Mouse (Mus musculus): ENCODE data around the gene Igsf3. TPM values are rescaled to one million over a fixed set of nuclear protein-coding genes. Genes with fewer than 3 reads are reported as not detected.

The Igsf3 gene
- polyA plus RNA-seq, 1 experiment from 2014 or later, result 28.1 TPM

- no peaks in the 10 kb centered on the region for H3K27me3 ChIP-seq (ENCODE audit: control insufficient read depth, insufficient read depth, low read length)
- no peak for ATAC-seq (ENCODE audit: insufficient number of reproducible peaks, insufficient read depth, low FRiP score, low read depth)
- H3K36me3 ChIP-seq (ENCODE audit: control insufficient read depth, insufficient read depth, low read length), result no peaks in the 10 kb centered on the region; the same call in 1 of the 2 replicates
- H3K4me2 ChIP-seq (ENCODE audit: low read length), result no peak overlapping the region
- peaks cover 25 to 60% of the 10 kb centered on the region in 2 experiments for H3K4me1 ChIP-seq (ENCODE audit: control insufficient read depth in 2 of 2, insufficient read depth in 2 of 2, low read length in 2 of 2)
- H3K27ac ChIP-seq (replicated peaks in 1 of 2; ENCODE audit: control insufficient read depth in 1 of 2, insufficient read depth in 1 of 2, low read depth in 2 of 2, low read length in 2 of 2), result no peak overlapping the region
- H3K9ac ChIP-seq (ENCODE audit: low read length), result no peak overlapping the region
- 73% methylated on average over 3 of the region's 3 CpGs for WGBS
- H3K4me3 ChIP-seq (ENCODE audit: control insufficient read depth in 1 of 2, insufficient read depth in 1 of 2, low read depth in 1 of 2, low read length in 2 of 2), result no peak overlapping the region
- no peaks in the 10 kb centered on the region for H3K9me3 ChIP-seq (ENCODE audit: control insufficient read depth, low read length)
Observed at GRCm38 (mm10) chr3:101389566-101389965, 12.7 kb downstream of the Igsf3 start.

- no peak overlapping the region for H3K4me3 ChIP-seq (ENCODE audit: control insufficient read depth in 1 of 2, insufficient read depth in 1 of 2, low read depth in 1 of 2, low read length in 2 of 2)
- H3K9me3 ChIP-seq (ENCODE audit: control insufficient read depth, low read length), result no peaks in the 10 kb centered on the region
- peaks cover 34 to 69% of the 10 kb centered on the region in 2 experiments for H3K4me1 ChIP-seq (ENCODE audit: control insufficient read depth in 2 of 2, insufficient read depth in 2 of 2, low read length in 2 of 2)
- no peak overlapping the region for H3K9ac ChIP-seq (ENCODE audit: low read length)
- ATAC-seq (ENCODE audit: insufficient number of reproducible peaks, insufficient read depth, low FRiP score, low read depth), result no peak
- no peak overlapping the region for H3K4me2 ChIP-seq (ENCODE audit: low read length)
- WGBS, result 46% methylated on average over 9 of the region's 9 CpGs
- no peak overlapping the region for H3K27ac ChIP-seq (replicated peaks in 1 of 2; ENCODE audit: control insufficient read depth in 1 of 2, insufficient read depth in 1 of 2, low read depth in 2 of 2, low read length in 2 of 2)
- no peaks in the 10 kb centered on the region for H3K27me3 ChIP-seq (ENCODE audit: control insufficient read depth, insufficient read depth, low read length)
- H3K36me3 ChIP-seq (ENCODE audit: control insufficient read depth, insufficient read depth, low read length), result no peaks in the 10 kb centered on the region; the same call in 1 of the 2 replicates
Observed at GRCm38 (mm10) chr3:101390472-101390871, 13.6 kb downstream of the Igsf3 start.

GRCm38 (mm10) chr3:101391991-101392390 lies 15.1 kb downstream of the Igsf3 start:
- 91% methylated on average over 6 of the region's 6 CpGs for WGBS
- no peaks in the 10 kb centered on the region for H3K9me3 ChIP-seq (ENCODE audit: control insufficient read depth, low read length)
- no peaks in the 10 kb centered on the region; the same call in 1 of the 2 replicates for H3K36me3 ChIP-seq (ENCODE audit: control insufficient read depth, insufficient read depth, low read length)
- ATAC-seq (ENCODE audit: insufficient number of reproducible peaks, insufficient read depth, low FRiP score, low read depth), result no peak
- H3K27ac ChIP-seq (replicated peaks in 1 of 2; ENCODE audit: control insufficient read depth in 1 of 2, insufficient read depth in 1 of 2, low read depth in 2 of 2, low read length in 2 of 2), result no peak overlapping the region
- H3K27me3 ChIP-seq (ENCODE audit: control insufficient read depth, insufficient read depth, low read length), result no peaks in the 10 kb centered on the region
- peaks cover 47 to 75% of the 10 kb centered on the region in 2 experiments for H3K4me1 ChIP-seq (ENCODE audit: control insufficient read depth in 2 of 2, insufficient read depth in 2 of 2, low read length in 2 of 2)
- no peak overlapping the region for H3K9ac ChIP-seq (ENCODE audit: low read length)
- H3K4me2 ChIP-seq (ENCODE audit: low read length), result no peak overlapping the region
- H3K4me3 ChIP-seq (ENCODE audit: control insufficient read depth in 1 of 2, insufficient read depth in 1 of 2, low read depth in 1 of 2, low read length in 2 of 2), result no peak overlapping the region

GRCm38 (mm10) chr3:101393103-101393644 lies 16.3 kb downstream of the Igsf3 start:
- no peak overlapping the region for H3K4me2 ChIP-seq (ENCODE audit: low read length)
- H3K9ac ChIP-seq (ENCODE audit: low read length), result no peak overlapping the region
- H3K27me3 ChIP-seq (ENCODE audit: control insufficient read depth, insufficient read depth, low read length), result no peaks in the 10 kb centered on the region
- ATAC-seq (ENCODE audit: insufficient number of reproducible peaks, insufficient read depth, low FRiP score, low read depth), result no peak
- peak overlapping the region in 1 of 2 experiments; percentile 15; a peak in 1 of 4 replicates for H3K27ac ChIP-seq (replicated peaks in 1 of 2; ENCODE audit: control insufficient read depth in 1 of 2, insufficient read depth in 1 of 2, low read depth in 2 of 2, low read length in 2 of 2)
- no peaks in the 10 kb centered on the region for H3K9me3 ChIP-seq (ENCODE audit: control insufficient read depth, low read length)
- no peak overlapping the region for H3K4me3 ChIP-seq (ENCODE audit: control insufficient read depth in 1 of 2, insufficient read depth in 1 of 2, low read depth in 1 of 2, low read length in 2 of 2)
- whole genome bisulfite sequencing, result 83% methylated on average over 6 of the region's 6 CpGs
- no peaks in the 10 kb centered on the region; the same call in 1 of the 2 replicates for H3K36me3 ChIP-seq (ENCODE audit: control insufficient read depth, insufficient read depth, low read length)
- peaks cover 54 to 80% of the 10 kb centered on the region in 2 experiments for H3K4me1 ChIP-seq (ENCODE audit: control insufficient read depth in 2 of 2, insufficient read depth in 2 of 2, low read length in 2 of 2)

- Histone ChIP-seq H3K27ac (replicated peaks in 1 of 2; ENCODE audit: control insufficient read depth in 1 of 2, insufficient read depth in 1 of 2, low read depth in 2 of 2, low read length in 2 of 2) (peak overlapping the region in 1 of 2 experiments; percentile 87; a peak in 3 of 4 replicates), H3K9me3 (ENCODE audit: control insufficient read depth, low read length) (no peaks in the 10 kb centered on the region), H3K4me3 (ENCODE audit: control insufficient read depth in 1 of 2, insufficient read depth in 1 of 2, low read depth in 1 of 2, low read length in 2 of 2) (no peak overlapping the region), H3K4me2 (ENCODE audit: low read length) (0 out of 2 replicates have a peak overlapping the region, but pooled peaks have one; percentile 37), H3K27me3 (ENCODE audit: control insufficient read depth, insufficient read depth, low read length) (no peaks in the 10 kb centered on the region), H3K9ac (ENCODE audit: low read length) (peak overlapping the region; percentile 46; the same call in 1 of the 2 replicates), H3K4me1 (ENCODE audit: control insufficient read depth in 2 of 2, insufficient read depth in 2 of 2, low read length in 2 of 2) (peaks cover 60 to 80% of the 10 kb centered on the region in 2 experiments), H3K36me3 (ENCODE audit: control insufficient read depth, insufficient read depth, low read length) (no peaks in the 10 kb centered on the region; the same call in 1 of the 2 replicates)
- WGBS, result 51% methylated on average over 19 of the region's 19 CpGs
- ATAC-seq (ENCODE audit: insufficient number of reproducible peaks, insufficient read depth, low FRiP score, low read depth), result no peak
Observed at GRCm38 (mm10) chr3:101393659-101394539, 17.0 kb downstream of the Igsf3 start.

- H3K27ac ChIP-seq (replicated peaks in 1 of 2; ENCODE audit: control insufficient read depth in 1 of 2, insufficient read depth in 1 of 2, low read depth in 2 of 2, low read length in 2 of 2), result peak overlapping the region; percentile 78 to 87
- no peak overlapping the region for H3K4me3 ChIP-seq (ENCODE audit: control insufficient read depth in 1 of 2, insufficient read depth in 1 of 2, low read depth in 1 of 2, low read length in 2 of 2)
Observed at GRCm38 (mm10) chr3:101395341-101395740, 18.5 kb downstream of the Igsf3 start.

GRCm38 (mm10) chr3:101396061-101396460 lies 19.2 kb downstream of the Igsf3 start:
- Histone ChIP-seq H3K9ac (ENCODE audit: low read length) (no peak overlapping the region), H3K4me2 (ENCODE audit: low read length) (peak overlapping the region; percentile 37; the same call in 1 of the 2 replicates)

More at GRCm38 (mm10) chr3:101395341-101395740, 18.5 kb downstream of the Igsf3 start:
- H3K9ac ChIP-seq (ENCODE audit: low read length), result peak overlapping the region; percentile 46; the same call in 1 of the 2 replicates
- H3K4me2 ChIP-seq (ENCODE audit: low read length), result peak overlapping the region; percentile 37
- WGBS, result 15% methylated on average over 5 of the region's 5 CpGs
- no peak; the same call in 1 of the 2 replicates for ATAC-seq (ENCODE audit: insufficient number of reproducible peaks, insufficient read depth, low FRiP score, low read depth)
- H3K36me3 ChIP-seq (ENCODE audit: control insufficient read depth, insufficient read depth, low read length), result no peaks in the 10 kb centered on the region; the same call in 1 of the 2 replicates
- no peaks in the 10 kb centered on the region for H3K27me3 ChIP-seq (ENCODE audit: control insufficient read depth, insufficient read depth, low read length)
- H3K4me1 ChIP-seq (ENCODE audit: control insufficient read depth in 2 of 2, insufficient read depth in 2 of 2, low read length in 2 of 2), result peaks cover 61 to 77% of the 10 kb centered on the region in 2 experiments
- H3K9me3 ChIP-seq (ENCODE audit: control insufficient read depth, low read length), result no peaks in the 10 kb centered on the region

More at GRCm38 (mm10) chr3:101396061-101396460, 19.2 kb downstream of the Igsf3 start:
- ATAC-seq (ENCODE audit: insufficient number of reproducible peaks, insufficient read depth, low FRiP score, low read depth), result no peak
- H3K27ac ChIP-seq (replicated peaks in 1 of 2; ENCODE audit: control insufficient read depth in 1 of 2, insufficient read depth in 1 of 2, low read depth in 2 of 2, low read length in 2 of 2), result peak overlapping the region; percentile 78 to 87; a peak in 3 of 4 replicates
- no peaks in the 10 kb centered on the region; the same call in 1 of the 2 replicates for H3K36me3 ChIP-seq (ENCODE audit: control insufficient read depth, insufficient read depth, low read length)
- H3K4me1 ChIP-seq (ENCODE audit: control insufficient read depth in 2 of 2, insufficient read depth in 2 of 2, low read length in 2 of 2), result peaks cover 63 to 74% of the 10 kb centered on the region in 2 experiments
- no peaks in the 10 kb centered on the region for H3K9me3 ChIP-seq (ENCODE audit: control insufficient read depth, low read length)
- H3K27me3 ChIP-seq (ENCODE audit: control insufficient read depth, insufficient read depth, low read length), result no peaks in the 10 kb centered on the region
- 42% methylated on average over 3 of the region's 3 CpGs for WGBS
- H3K4me3 ChIP-seq (ENCODE audit: control insufficient read depth in 1 of 2, insufficient read depth in 1 of 2, low read depth in 1 of 2, low read length in 2 of 2), result no peak overlapping the region
